Mouse (Mus musculus) embryo, embryonic 10 days (tissue): ENCODE results near the gene Plaur.
"Not testable (repeated sequence)": the region's sequence is repeated elsewhere in the genome, so short reads cannot be mapped to it uniquely, and the experiment has no call there.

Source experiments
- DNase-seq: peaks from one replicate; pipeline ENCODE4 v3.0.0-alpha.2; 2015; ENCODE audit warnings: low spot score

The Plaur gene

GRCm38 (mm10) chr7:24479685-24480084, 17.4 kb downstream of the Plaur start:
- no peak for DNase-seq

- no peak for DNase-seq
Measured at GRCm38 (mm10) chr7:24480121-24480941, 18.0 kb downstream of the Plaur start.

GRCm38 (mm10) chr7:24480986-24481473, 18.7 kb downstream of the Plaur start:
- DNase-seq: no peak

GRCm38 (mm10) chr7:24481474-24482207, 19.4 kb downstream of the Plaur start, which contains the start of gene Cadm4:
Cadm4 (plus strand) TSS chr7:24482023.
- DNase-seq: peak; percentile 88

GRCm38 (mm10) chr7:24482208-24483020, 20.1 kb downstream of the Plaur start:
- DNase-seq: no peak

- not testable (repeated sequence) for DNase-seq
Measured at GRCm38 (mm10) chr7:24483291-24483690, 21.0 kb downstream of the Plaur start.

GRCm38 (mm10) chr7:24485481-24485880, 23.2 kb downstream of the Plaur start:
- no peak for DNase-seq

- no peak for DNase-seq
Measured at GRCm38 (mm10) chr7:24486654-24487130, 24.4 kb downstream of the Plaur start.

- no peak for DNase-seq
Measured at GRCm38 (mm10) chr7:24487403-24487802, 25.1 kb downstream of the Plaur start.

GRCm38 (mm10) chr7:24488303-24488702, 26.0 kb downstream of the Plaur start:
- no peak for DNase-seq

GRCm38 (mm10) chr7:24499856-24500577, 37.7 kb downstream of the Plaur start:
- peak; percentile 73 for DNase-seq

GRCm38 (mm10) chr7:24500929-24501328, 38.6 kb downstream of the Plaur start:
- DNase-seq: peak; percentile 41

- no peak for DNase-seq
Measured at GRCm38 (mm10) chr7:24501492-24501891, 39.2 kb downstream of the Plaur start.

- no peak for DNase-seq
Measured at GRCm38 (mm10) chr7:24504004-24504403, 41.7 kb downstream of the Plaur start.

GRCm38 (mm10) chr7:24504868-24505267, 42.6 kb downstream of the Plaur start:
- DNase-seq: peak; percentile 67

- no peak for DNase-seq
Measured at GRCm38 (mm10) chr7:24505447-24506064, 43.3 kb downstream of the Plaur start.

GRCm38 (mm10) chr7:24506065-24506459, 43.8 kb downstream of the Plaur start:
- DNase-seq: no peak

- no peak for DNase-seq
Measured at GRCm38 (mm10) chr7:24506476-24506837, 44.2 kb downstream of the Plaur start.

- DNase-seq: peak; percentile 91
Measured at GRCm38 (mm10) chr7:24506838-24507725, 44.8 kb downstream of the Plaur start, which contains the start of gene Zfp428. Zfp428 (plus strand) TSS chr7:24507006.

- DNase-seq: no peak
Measured at GRCm38 (mm10) chr7:24507726-24508114, 45.4 kb downstream of the Plaur start.
